Mouse (Mus musculus) MEL (cell line): ENCODE data around the gene Dvl2. TPM values are rescaled to one million over a fixed set of nuclear protein-coding genes. Genes with fewer than 3 reads are reported as not detected.

ENCODE experiments used
- DNase-seq: peaks from one replicate; pipeline ENCODE4 v3.0.0; 2011; ENCODE audit warnings: low read depth, low spot score
- H3K27ac ChIP-seq: 2 replicates; pipeline ENCODE4 v1.5.1; 2012; ENCODE audit warnings: low read depth, mild to moderate bottlenecking, control low read depth, low read length, moderate library complexity; ENCODE audit not compliant: control insufficient read depth
- H3K27me3 ChIP-seq, 2 experiments: fragments of 150-350 bp in 1 of 2; sonication (generic) in 1 of 2; 2 replicates each; pipeline ENCODE4 v1.6.1; 2012; ENCODE audit warnings: low read length in 2 of 2, mild to moderate bottlenecking in 2 of 2, improper control_type of control experiment in 1 of 2, moderate library complexity in 1 of 2; ENCODE audit not compliant: insufficient read depth in 2 of 2, control insufficient read depth in 1 of 2
- H3K36me3 ChIP-seq, 2 experiments: 2 replicates each; pipeline ENCODE4 v1.6.1; 2012 to 2014; ENCODE audit warnings: low read length in 2 of 2, improper control_type of control experiment in 1 of 2, inconsistent platforms in 1 of 2, mild to moderate bottlenecking in 1 of 2; ENCODE audit not compliant: insufficient read depth in 2 of 2, control insufficient read depth in 1 of 2
- H3K4me1 ChIP-seq, 2 experiments: fragments of 150-350 bp in 1 of 2; sonication (generic) in 1 of 2; 2 replicates each; pipeline ENCODE4 v1.6.1; 2012; ENCODE audit warnings: low read length in 2 of 2, improper control_type of control experiment in 1 of 2, mild to moderate bottlenecking in 1 of 2; ENCODE audit not compliant: insufficient read depth in 2 of 2, control insufficient read depth in 1 of 2
- H3K4me3 ChIP-seq, 2 experiments: fragments of 150-350 bp in 1 of 2; sonication (generic) in 1 of 2; 2 replicates each; pipeline ENCODE4 v1.5.1; 2012; ENCODE audit warnings: low read depth in 2 of 2, low read length in 2 of 2, mild to moderate bottlenecking in 2 of 2, moderate library complexity in 2 of 2, control low read depth in 1 of 2, improper control_type of control experiment in 1 of 2; ENCODE audit not compliant: control insufficient read depth in 1 of 2, insufficient read depth in 1 of 2
- H3K79me2 ChIP-seq: 2 replicates; pipeline ENCODE4 v1.6.1; 2012; ENCODE audit warnings: mild to moderate bottlenecking, low read length, moderate library complexity; ENCODE audit not compliant: control insufficient read depth, poor library complexity, insufficient read depth
- H3K9ac ChIP-seq: 2 replicates; pipeline ENCODE4 v1.6.1; 2012; ENCODE audit warnings: low read depth, mild to moderate bottlenecking, control low read depth, low read length, moderate library complexity; ENCODE audit not compliant: control insufficient read depth, poor library complexity, severe bottlenecking
- H3K9me3 ChIP-seq: fragments of 150-350 bp; sonication (generic); replicated peaks from 2 replicates; pipeline ENCODE4 v1.6.1; 2012; ENCODE audit warnings: mild to moderate bottlenecking, low read length, improper control_type of control experiment, moderate library complexity; ENCODE audit not compliant: insufficient read depth
- CHD1 ChIP-seq: IDR thresholded peaks from 2 replicates; pipeline ENCODE4 v1.6.1; 2012; ENCODE audit warnings: low read depth, mild to moderate bottlenecking, inconsistent platforms, low read length, improper control_type of control experiment
- CTCF ChIP-seq, 3 experiments: IDR thresholded peaks in 2 of 3; conservative IDR thresholded peaks in 1 of 3; 2 replicates each; pipeline ENCODE4 v1.5.1; 2011 to 2012; ENCODE audit warnings: low read length in 3 of 3, low read depth in 2 of 3, mild to moderate bottlenecking in 2 of 3, improper control_type of control experiment in 1 of 3, inconsistent platforms in 1 of 3, mixed read lengths in 1 of 3, moderate library complexity in 1 of 3; ENCODE audit not compliant: control insufficient read depth in 1 of 3, insufficient read depth in 1 of 3, poor library complexity in 1 of 3, severe bottlenecking in 1 of 3
- EP300 ChIP-seq, 2 experiments: IDR thresholded peaks; 2 replicates each; pipeline ENCODE4 v1.6.1; 2011; ENCODE audit warnings: improper control_type of control experiment in 2 of 2, low read length in 2 of 2, low read depth in 1 of 2, mild to moderate bottlenecking in 1 of 2
- ETS1 ChIP-seq: IDR thresholded peaks from 2 replicates; pipeline ENCODE4 v1.6.1; 2012; ENCODE audit warnings: low read depth, mild to moderate bottlenecking, inconsistent platforms, low read length, improper control_type of control experiment, moderate library complexity
- GABPA ChIP-seq: IDR thresholded peaks from 2 replicates; pipeline ENCODE4 v1.6.1; 2012; ENCODE audit warnings: low read depth, mild to moderate bottlenecking, inconsistent platforms, low read length, improper control_type of control experiment, moderate library complexity
- HCFC1 ChIP-seq: IDR thresholded peaks from 2 replicates; pipeline ENCODE4 v1.6.1; 2012; ENCODE audit warnings: low read depth, mild to moderate bottlenecking, inconsistent platforms, low read length, improper control_type of control experiment, moderate library complexity
- JUND ChIP-seq: IDR thresholded peaks from 2 replicates; pipeline ENCODE4 v1.6.1; 2011; ENCODE audit warnings: low read depth, mild to moderate bottlenecking, improper control_type of control experiment, low read length
- KAT2A ChIP-seq: conservative IDR thresholded peaks from 2 replicates; pipeline ENCODE4 v1.6.1; 2012; ENCODE audit warnings: low read depth, low read length, improper control_type of control experiment, inconsistent platforms
- MAFK ChIP-seq: IDR thresholded peaks from 2 replicates; pipeline ENCODE4 v1.6.1; 2011; ENCODE audit warnings: low read depth, mild to moderate bottlenecking, low read length, improper control_type of control experiment, borderline replicate concordance
- MAX ChIP-seq: IDR thresholded peaks from 2 replicates; pipeline ENCODE4 v1.6.1; 2011; ENCODE audit warnings: low read length, improper control_type of control experiment
- MAZ ChIP-seq: IDR thresholded peaks from 2 replicates; pipeline ENCODE4 v1.6.1; 2012; ENCODE audit warnings: low read depth, mild to moderate bottlenecking, inconsistent platforms, low read length, improper control_type of control experiment
- MEF2A ChIP-seq: IDR thresholded peaks from 2 replicates; pipeline ENCODE4 v1.6.1; 2014; ENCODE audit warnings: low read depth, mild to moderate bottlenecking, inconsistent platforms, low read length, improper control_type of control experiment; ENCODE audit not compliant: poor library complexity, insufficient replicate concordance, severe bottlenecking; ENCODE audit errors: extremely low read depth
- MXI1 ChIP-seq: IDR thresholded peaks from 2 replicates; pipeline ENCODE4 v1.6.1; 2011; ENCODE audit warnings: mild to moderate bottlenecking, low read depth, low read length, improper control_type of control experiment
- MYB ChIP-seq: IDR thresholded peaks from 2 replicates; pipeline ENCODE4 v1.6.1; 2011; ENCODE audit warnings: mild to moderate bottlenecking, low read depth, low read length, improper control_type of control experiment
- MYC ChIP-seq: IDR thresholded peaks from 2 replicates; pipeline ENCODE4 v1.6.1; 2011; ENCODE audit warnings: low read depth, mild to moderate bottlenecking, low read length, improper control_type of control experiment, moderate library complexity
- NRF1 ChIP-seq: IDR thresholded peaks from 2 replicates; pipeline ENCODE4 v1.6.1; 2014; ENCODE audit warnings: low read depth, mild to moderate bottlenecking, inconsistent platforms, low read length, improper control_type of control experiment, moderate library complexity; ENCODE audit not compliant: poor library complexity, insufficient read depth, severe bottlenecking
- POLR2A ChIP-seq, 2 experiments: IDR thresholded peaks; 2 replicates each; pipeline ENCODE4 v1.6.1; 2011 to 2012; ENCODE audit warnings: low read length in 2 of 2, mild to moderate bottlenecking in 2 of 2, control low read depth in 1 of 2, improper control_type of control experiment in 1 of 2, low read depth in 1 of 2, moderate library complexity in 1 of 2; ENCODE audit not compliant: control insufficient read depth in 1 of 2, insufficient read depth in 1 of 2, poor library complexity in 1 of 2
- POLR2AphosphoS2 ChIP-seq: IDR thresholded peaks from 2 replicates; pipeline ENCODE4 v1.6.1; 2011; ENCODE audit warnings: low read length, improper control_type of control experiment
- POLR2AphosphoS5 ChIP-seq: IDR thresholded peaks from 2 replicates; pipeline ENCODE4 v1.6.1; 2012; ENCODE audit warnings: low read depth, borderline replicate concordance, mild to moderate bottlenecking, inconsistent platforms, low read length, moderate library complexity, mixed read lengths
- RCOR1 ChIP-seq: IDR thresholded peaks from 2 replicates; pipeline ENCODE4 v1.6.1; 2012; ENCODE audit warnings: low read depth, mild to moderate bottlenecking, inconsistent platforms, low read length, improper control_type of control experiment
- SIN3A ChIP-seq: IDR thresholded peaks from 2 replicates; pipeline ENCODE4 v1.6.1; 2012; ENCODE audit warnings: low read length, improper control_type of control experiment, inconsistent platforms
- TBP ChIP-seq: IDR thresholded peaks from 2 replicates; pipeline ENCODE4 v1.8.0; 2011; ENCODE audit warnings: low read depth, low read length, improper control_type of control experiment
- TCF12 ChIP-seq: IDR thresholded peaks from 2 replicates; pipeline ENCODE4 v1.6.1; 2014; ENCODE audit warnings: low read depth, mild to moderate bottlenecking, inconsistent platforms, low read length, improper control_type of control experiment, moderate library complexity
- USF1 ChIP-seq: IDR thresholded peaks from 2 replicates; pipeline ENCODE4 v1.6.1; 2014; ENCODE audit warnings: low read depth, mild to moderate bottlenecking, inconsistent platforms, low read length, improper control_type of control experiment, moderate library complexity
- USF2 ChIP-seq, 2 experiments: IDR thresholded peaks; 2 replicates each; pipeline ENCODE4 v1.6.1; 2011 to 2012; ENCODE audit warnings: improper control_type of control experiment in 2 of 2, low read length in 2 of 2, borderline replicate concordance in 1 of 2, inconsistent platforms in 1 of 2, low read depth in 1 of 2, mild to moderate bottlenecking in 1 of 2; ENCODE audit not compliant: insufficient read depth in 1 of 2
- ZKSCAN1 ChIP-seq: IDR thresholded peaks from 2 replicates; pipeline ENCODE4 v1.6.1; 2012; ENCODE audit warnings: low read depth, mild to moderate bottlenecking, inconsistent platforms, low read length, improper control_type of control experiment, moderate library complexity
- ZMIZ1 ChIP-seq: IDR thresholded peaks from 2 replicates; pipeline ENCODE4 v1.6.1; 2012; ENCODE audit warnings: low read depth, mild to moderate bottlenecking, inconsistent platforms, low read length, improper control_type of control experiment, moderate library complexity
- polyA plus RNA-seq, 2 experiments: library from polyadenylated mRNA; stranded (reverse) in 1 of 2; unstranded in 1 of 2; fragments of >175 nt in 1 of 2; fragments of >200 nt in 1 of 2; gene quantifications; 2 replicates each; pipeline versions ENCODE4 v1.2.1 to v1.2.4; 2012; ENCODE audit warnings: low replicate concordance in 2 of 2, low read depth in 1 of 2; ENCODE audit not compliant: insufficient read length in 2 of 2, insufficient read depth in 1 of 2, missing spikeins in 1 of 2
- total RNA-seq: library from RNA; depleted of rRNA; stranded (reverse); fragments of 300-350 nt; gene quantifications from 2 replicates; pipeline ENCODE4 v1.2.3, GENCODE M21; 2012

Dvl2 gene
- total and polyA plus RNA-seq, 3 experiments = 38.5 to 40.1 TPM; not detected in 1

- DNase-seq = no peak
- H3K36me3 ChIP-seq = peaks cover 0 to 15% of the 10 kb centered on the region in 2 experiments; a peak in 2 of 4 replicates
- TF ChIP-seq POLR2A (IDR thresholded peaks at IDR 0.05; ENCODE audit: control insufficient read depth in 1 of 2, insufficient read depth in 1 of 2, low read depth in 1 of 2, low read length in 2 of 2, poor library complexity in 1 of 2) (no peak), EP300 (IDR thresholded peaks at IDR 0.05; ENCODE audit: low read depth in 1 of 2, low read length in 2 of 2) (no peak), RCOR1 (no peak), POLR2AphosphoS5 (no peak), CHD1 (no peak), ZKSCAN1 (no peak)
- H3K27me3 ChIP-seq = no peaks in the 10 kb centered on the region
- H3K4me3 ChIP-seq = no peak overlapping the region
- no peaks in the 10 kb centered on the region for H3K9me3 ChIP-seq
- no peak overlapping the region for H3K9ac ChIP-seq
- H3K79me2 ChIP-seq = peaks cover 15% of the 10 kb centered on the region
- H3K4me1 ChIP-seq = peaks cover 0 to 19% of the 10 kb centered on the region in 2 experiments; a peak in 3 of 4 replicates
- no peak overlapping the region for H3K27ac ChIP-seq
Measured at GRCm38 (mm10) chr11:70024151-70024514, 23.7 kb downstream of the Dvl2 start.

GRCm38 (mm10) chr11:70026689-70027088, 26.3 kb downstream of the Dvl2 start:
- no peak overlapping the region for H3K4me3 ChIP-seq
- no peak for DNase-seq

GRCm38 (mm10) chr11:70027397-70027796, 27.0 kb downstream of the Dvl2 start:
- Histone ChIP-seq H3K4me1 (peaks cover 0 to 9% of the 10 kb centered on the region in 2 experiments; a peak in 2 of 4 replicates), H3K27me3 (no peaks in the 10 kb centered on the region), H3K36me3 (peaks cover 0 to 3% of the 10 kb centered on the region in 2 experiments; a peak in 2 of 4 replicates)

More at GRCm38 (mm10) chr11:70026689-70027088, 26.3 kb downstream of the Dvl2 start:
- H3K79me2 ChIP-seq = peaks cover 2% of the 10 kb centered on the region; the same call in 1 of the 2 replicates
- TF ChIP-seq HCFC1 (no peak), NRF1 (no peak), MAX (no peak), TCF12 (no peak), MEF2A (no peak), ZMIZ1 (no peak), MXI1 (no peak), ETS1 (no peak), MYB (no peak), MAFK (no peak), POLR2AphosphoS2 (no peak), MAZ (no peak), MYC (no peak), JUND (no peak)
- H3K9ac ChIP-seq = no peak overlapping the region
- H3K27me3 ChIP-seq = no peaks in the 10 kb centered on the region
- peaks cover 0 to 11% of the 10 kb centered on the region in 2 experiments; a peak in 2 of 4 replicates for H3K4me1 ChIP-seq
- H3K27ac ChIP-seq = no peak overlapping the region
- no peaks in the 10 kb centered on the region for H3K9me3 ChIP-seq
- H3K36me3 ChIP-seq = peaks cover 0 to 3% of the 10 kb centered on the region in 2 experiments; a peak in 2 of 4 replicates

More at GRCm38 (mm10) chr11:70027397-70027796, 27.0 kb downstream of the Dvl2 start:
- Histone ChIP-seq H3K27ac (no peak overlapping the region), H3K79me2 (no peaks in the 10 kb centered on the region), H3K9ac (no peak overlapping the region), H3K9me3 (no peaks in the 10 kb centered on the region), H3K4me3 (no peak overlapping the region)
- DNase-seq = no peak
- no peak for TF ChIP-seq ZKSCAN1
- TF ChIP-seq MYC = no peak
- TF ChIP-seq HCFC1 = no peak
- TF ChIP-seq POLR2AphosphoS5 = no peak
- no peak for TF ChIP-seq RCOR1
- no peak for TF ChIP-seq MAFK
- TF ChIP-seq SIN3A = no peak
- TF ChIP-seq USF2 (IDR thresholded peaks at IDR 0.05; ENCODE audit: borderline replicate concordance in 1 of 2, insufficient read depth in 1 of 2, low read depth in 1 of 2, low read length in 2 of 2) = no peak
- TF ChIP-seq ZMIZ1 = no peak
- TF ChIP-seq CTCF (IDR thresholded peaks at IDR 0.05 in 2 of 3, conservative IDR thresholded peaks at IDR 0.05 in 1 of 3; ENCODE audit: control insufficient read depth in 1 of 3, insufficient read depth in 1 of 3, low read depth in 2 of 3, low read length in 3 of 3, poor library complexity in 1 of 3, severe bottlenecking in 1 of 3) = no peak
- TF ChIP-seq KAT2A = no peak
- TF ChIP-seq GABPA = no peak
- TF ChIP-seq TBP = no peak
- no peak for TF ChIP-seq USF1
